Mouse (Mus musculus): ENCODE measurements around the gene Syt14.

- TF ChIP-seq CTCF (conservative IDR thresholded peaks at IDR 0.05 in 1 of 2, IDR thresholded peaks at IDR 0.05 in 1 of 2; ENCODE audit: low read depth in 2 of 2, low read length in 2 of 2): no peak
- no peak for TF ChIP-seq ETS1 (conservative IDR thresholded peaks at IDR 0.05; ENCODE audit: low read depth, low read length)
- no peak for TF ChIP-seq E2F4 (IDR thresholded peaks at IDR 0.05; ENCODE audit: insufficient replicate concordance, low read depth, low read length)
- TF ChIP-seq TCF12 (IDR thresholded peaks at IDR 0.05; ENCODE audit: low read depth, low read length): no peak
- TF ChIP-seq ZNF384 (IDR thresholded peaks at IDR 0.05; ENCODE audit: low read depth, low read length): no peak
- no peak for TF ChIP-seq POLR2A (IDR thresholded peaks at IDR 0.05; ENCODE audit: low read depth, low read length)
- no peak for TF ChIP-seq IRF4 (IDR thresholded peaks at IDR 0.05; ENCODE audit: low read depth, low read length)
- no peak for TF ChIP-seq USF1 (IDR thresholded peaks at IDR 0.05; ENCODE audit: low read depth, low read length)
- TF ChIP-seq EP300 (IDR thresholded peaks at IDR 0.05; ENCODE audit: low read length): no peak
- no peak for TF ChIP-seq KAT2A (IDR thresholded peaks at IDR 0.05; ENCODE audit: insufficient replicate concordance, low read length)
- TF ChIP-seq SIN3A (IDR thresholded peaks at IDR 0.05; ENCODE audit: low read length): no peak
- no peak for TF ChIP-seq MAX (IDR thresholded peaks at IDR 0.05; ENCODE audit: low read length)
These were observed 134.7 kb downstream of the Syt14 start for GRCm38 (mm10) chr1:192900913-192901312.
